Mouse (Mus musculus): ENCODE results near the gene Emc10.

The Emc10 gene

DNA sequence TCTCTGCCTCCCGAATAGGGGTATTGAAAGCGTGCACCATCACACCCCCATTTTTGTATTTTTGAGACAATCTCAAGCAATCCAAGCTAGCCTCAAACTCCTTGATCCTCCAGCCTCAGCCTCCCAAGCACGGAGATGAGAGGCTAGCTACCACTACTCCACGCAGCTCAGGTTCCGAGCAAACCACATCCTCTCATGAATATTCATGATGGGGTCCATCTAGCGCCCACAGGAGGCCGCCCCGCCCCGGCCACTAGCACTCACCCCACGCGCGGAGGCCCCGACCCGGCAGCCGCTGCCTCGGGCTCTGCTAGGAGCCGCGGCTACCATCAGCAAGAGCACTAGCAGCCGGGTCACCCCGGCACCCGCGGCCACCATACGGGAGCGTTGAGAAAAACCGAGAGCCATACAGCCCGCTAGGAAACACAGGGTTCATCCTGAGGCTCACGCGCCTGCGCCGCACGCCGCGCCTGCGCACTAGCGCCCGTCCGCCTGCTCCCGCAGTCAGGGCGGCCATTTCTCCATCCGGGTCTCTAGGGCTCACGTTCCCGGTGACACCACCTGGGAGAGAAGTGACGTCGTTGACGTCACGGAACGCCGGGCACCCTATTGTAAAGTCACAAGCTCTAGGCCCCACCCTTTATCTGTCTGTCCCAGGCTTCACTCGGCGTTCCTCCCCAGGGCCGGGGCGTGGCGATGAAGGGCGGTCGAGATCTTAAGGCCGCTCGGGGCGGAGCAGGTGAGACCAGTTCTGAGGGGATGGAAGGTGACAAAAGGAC is at the start of gene Emc10, which contains the start of gene Fam71e1:
Gene Emc10, minus strand, starts transcription at position 538 of the 779 bp plus-strand sequence.
Gene Fam71e1, plus strand, starts transcription at position 590 of the 779 bp plus-strand sequence.
- DNase-seq: peak; percentile 98

DNA sequence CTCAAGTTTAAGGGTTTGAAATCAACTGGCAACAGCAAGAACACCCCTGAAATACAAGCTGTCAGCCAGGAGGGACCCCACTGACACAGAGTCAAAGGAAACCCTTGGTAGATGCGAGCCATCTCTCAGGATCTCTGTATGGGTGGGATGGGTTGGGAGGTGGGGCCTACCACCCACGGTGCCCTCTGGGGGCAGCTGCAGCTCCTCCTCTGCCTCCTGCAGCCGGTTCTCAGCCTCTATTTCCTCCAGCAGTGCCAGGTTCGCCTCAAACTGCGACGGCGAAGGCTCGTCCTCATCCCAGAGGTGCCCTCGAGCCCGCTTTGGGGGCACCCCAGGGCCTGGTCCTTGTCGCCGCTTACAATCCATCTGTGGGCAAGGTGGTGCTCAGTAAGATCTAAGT is 46.7 kb upstream of the Emc10 start:
- no peak for DNase-seq

DNA sequence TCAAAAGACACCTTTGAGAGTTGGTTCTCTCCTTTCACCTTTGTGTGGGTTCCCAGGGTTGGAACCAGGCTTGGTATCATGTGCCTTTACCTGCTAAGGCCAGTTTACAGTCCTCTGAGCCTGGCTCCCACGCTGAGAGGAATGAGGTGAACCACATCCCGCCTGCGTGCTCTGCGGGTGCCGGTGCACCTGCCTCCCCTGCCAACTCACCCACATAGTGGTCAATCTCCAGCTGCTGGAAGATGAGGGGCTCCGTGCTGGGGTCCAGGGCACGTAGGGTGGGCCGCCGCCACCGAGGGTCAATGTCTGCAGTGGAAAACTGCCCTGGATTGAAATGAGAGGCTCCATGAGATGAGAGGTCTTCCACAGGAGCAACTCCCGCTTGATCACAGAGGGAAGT is 46.2 kb upstream of the Emc10 start:
- DNase-seq: no peak

DNA sequence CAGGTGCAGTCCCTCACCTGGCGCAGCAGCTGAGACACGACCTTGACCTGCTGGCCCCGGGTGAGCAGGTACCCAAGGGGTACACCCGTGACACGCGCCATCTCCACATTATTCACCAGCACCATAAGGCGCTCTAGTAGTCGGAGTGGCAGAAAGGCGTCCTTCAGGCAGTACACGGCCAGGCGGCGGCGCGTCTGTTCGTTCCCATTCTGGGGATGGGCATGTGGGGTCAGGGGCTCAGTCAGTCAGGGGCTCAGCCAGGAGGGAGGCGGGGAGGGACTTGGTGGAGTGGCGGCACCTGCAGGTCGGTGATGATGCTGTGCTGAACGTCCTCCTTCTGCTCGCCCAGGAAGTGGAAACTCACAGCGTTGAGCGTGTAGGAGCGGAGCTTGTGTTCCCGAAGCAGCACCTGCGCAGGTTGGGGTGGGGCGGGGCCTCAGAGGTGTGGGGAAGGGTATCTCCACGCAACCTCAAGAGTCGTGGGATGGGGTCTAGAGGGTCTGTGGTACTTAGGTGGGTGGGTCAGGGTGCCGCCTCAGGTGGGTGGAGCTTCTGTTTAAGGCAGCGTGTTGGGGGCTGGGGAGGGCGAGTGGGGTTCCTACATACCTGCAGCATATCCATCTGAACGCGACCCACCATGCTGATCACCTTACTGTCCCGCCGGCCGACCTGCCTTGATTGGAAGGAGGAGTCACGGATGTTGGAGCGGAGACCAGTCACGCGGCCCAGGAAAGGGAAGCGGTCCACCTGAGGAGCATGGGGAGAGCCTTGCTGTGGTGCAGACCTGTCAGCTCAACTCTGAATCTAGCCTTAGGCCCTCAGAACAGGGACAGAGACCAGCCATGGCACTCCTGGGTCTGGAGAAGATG is 42.7 kb upstream of the Emc10 start:
- DNase-seq: no peak

DNA sequence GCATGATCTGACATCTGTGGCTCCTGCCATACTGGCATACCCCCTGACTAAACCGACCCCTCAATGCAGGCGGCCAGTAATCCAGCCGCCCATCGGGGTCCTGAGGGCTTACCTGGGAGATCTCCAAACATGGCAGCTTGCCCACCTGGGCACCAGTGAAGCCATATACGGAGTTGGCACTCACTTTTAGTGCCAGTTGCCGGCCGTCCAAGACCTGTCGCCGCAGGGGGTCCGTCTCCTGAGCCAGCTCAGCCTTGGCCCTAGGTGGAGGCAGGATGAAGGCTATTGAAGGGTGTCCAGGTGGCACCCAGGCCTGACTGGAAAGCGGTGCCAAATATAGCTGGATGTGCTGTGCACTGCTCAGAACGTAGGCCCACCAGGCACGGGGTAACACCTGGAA is 41.2 kb upstream of the Emc10 start:
- no peak for DNase-seq

DNA sequence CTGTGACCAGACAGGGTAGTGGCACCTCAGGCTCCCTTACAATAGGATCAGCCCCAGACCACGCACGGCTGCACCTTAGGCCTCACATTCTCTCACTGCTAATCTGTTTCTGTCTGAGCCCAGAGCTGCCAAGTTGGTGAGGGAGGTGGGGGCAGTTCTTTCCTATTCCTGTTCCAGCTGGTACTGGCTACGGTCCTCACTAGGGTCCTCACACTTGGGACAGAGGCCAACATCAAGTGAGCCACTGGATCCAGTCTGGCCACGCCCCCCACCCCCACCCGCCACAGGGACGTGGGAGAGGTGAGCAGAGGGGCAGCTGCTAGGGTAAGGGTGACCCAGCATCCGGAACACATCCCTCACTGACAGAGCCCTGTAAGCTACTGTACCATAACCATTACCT is 40.7 kb upstream of the Emc10 start:
- DNase-seq: no peak

DNA sequence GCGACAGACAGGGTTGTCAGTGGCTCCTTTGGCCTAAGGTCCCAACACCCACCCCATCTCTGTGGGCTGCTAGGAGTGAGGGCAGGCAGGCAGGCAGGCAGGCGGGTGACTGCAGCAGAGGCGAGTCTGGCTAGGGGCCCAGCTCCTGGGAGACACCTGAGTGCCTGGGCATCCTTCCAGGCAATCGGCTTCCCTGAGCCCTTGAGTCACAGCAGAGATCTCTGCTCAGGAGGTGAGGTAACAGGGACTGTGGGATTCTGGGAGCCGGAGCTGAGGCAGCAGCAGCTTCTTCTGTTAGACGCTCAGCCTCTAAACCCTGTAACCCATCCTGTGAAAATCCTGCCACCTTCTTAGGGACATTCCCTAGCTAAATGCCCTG is 40.2 kb upstream of the Emc10 start:
- DNase-seq: no peak

DNA sequence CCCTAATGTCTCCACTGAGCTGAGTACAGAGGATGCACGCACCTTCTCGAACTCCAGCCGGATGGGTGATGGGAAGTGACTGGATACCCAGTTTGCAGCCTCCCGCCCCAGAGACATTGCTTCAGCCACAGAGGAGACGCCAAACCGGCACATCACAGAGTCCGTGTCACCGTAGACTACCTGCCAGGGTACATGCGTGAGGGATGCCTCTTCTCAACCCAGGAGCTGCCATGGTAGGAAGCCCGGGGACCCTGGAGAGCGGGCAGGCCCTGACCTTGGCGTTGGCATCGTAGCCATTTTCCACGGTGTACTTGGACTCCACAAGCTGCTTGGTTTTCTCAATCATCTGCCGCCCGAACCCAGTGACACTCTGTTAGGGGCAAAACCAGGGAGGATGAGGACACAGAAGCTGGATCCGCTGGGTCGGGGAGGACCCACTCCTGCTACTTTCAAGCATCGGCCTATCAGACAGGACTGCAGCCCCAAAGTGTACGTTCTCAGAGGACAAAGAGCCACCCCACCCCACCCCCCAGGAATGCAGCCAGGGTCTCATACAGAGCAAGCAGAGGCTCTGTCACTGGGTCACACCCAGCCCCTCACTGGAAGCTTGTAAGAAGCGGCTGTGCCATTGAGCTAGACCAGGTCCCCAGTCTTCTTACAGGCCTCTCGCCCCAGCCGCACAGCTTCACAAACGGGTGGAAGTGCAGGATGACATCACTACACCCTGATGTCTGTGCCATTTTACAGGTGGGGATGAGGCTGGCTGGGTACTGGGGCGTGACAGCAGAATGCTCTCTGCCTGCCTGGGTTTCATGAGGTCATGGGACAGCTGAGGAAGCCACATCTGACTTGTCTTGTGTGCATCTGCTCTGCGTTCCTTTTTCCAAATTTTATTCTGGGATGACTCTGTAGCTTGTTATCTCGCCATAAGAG is 39.6 kb upstream of the Emc10 start:
- DNase-seq: no peak

DNA sequence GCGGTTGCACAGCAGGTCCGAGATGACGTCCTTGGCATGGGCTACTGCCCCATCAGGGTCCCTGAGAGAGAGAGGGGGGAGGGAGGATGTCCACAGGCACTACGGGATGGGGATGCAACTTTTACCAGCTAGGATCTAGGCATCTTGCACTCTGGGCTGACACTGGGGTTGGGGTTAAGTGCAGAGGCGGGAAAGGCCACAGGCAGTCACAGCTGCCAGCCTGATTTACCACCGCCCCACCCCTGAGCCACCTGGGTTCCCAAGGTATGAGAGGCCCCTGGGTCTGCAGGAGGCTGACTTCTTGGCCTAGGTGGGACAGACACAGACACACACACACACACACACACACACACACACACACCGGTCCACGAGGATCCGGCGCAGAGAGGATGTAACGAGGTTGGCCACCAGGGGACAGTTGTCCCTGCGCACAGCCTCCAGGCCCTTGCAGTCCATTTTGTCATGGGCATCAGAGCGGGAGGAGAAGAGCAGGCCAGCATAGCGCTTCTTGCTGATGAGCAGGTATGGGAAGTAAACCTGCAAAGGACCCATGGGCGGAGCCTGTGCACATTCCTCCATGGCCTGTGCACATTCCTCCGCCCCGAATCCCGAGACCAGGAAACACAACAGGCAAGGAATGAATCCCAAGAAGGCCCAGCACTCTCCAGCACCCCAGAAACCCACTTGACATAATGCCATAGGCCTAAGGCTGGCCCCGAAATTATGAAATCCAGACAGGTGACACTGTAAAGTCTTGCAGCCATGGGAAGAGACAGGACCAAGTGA is 38.5 kb upstream of the Emc10 start:
- no peak for DNase-seq

DNA sequence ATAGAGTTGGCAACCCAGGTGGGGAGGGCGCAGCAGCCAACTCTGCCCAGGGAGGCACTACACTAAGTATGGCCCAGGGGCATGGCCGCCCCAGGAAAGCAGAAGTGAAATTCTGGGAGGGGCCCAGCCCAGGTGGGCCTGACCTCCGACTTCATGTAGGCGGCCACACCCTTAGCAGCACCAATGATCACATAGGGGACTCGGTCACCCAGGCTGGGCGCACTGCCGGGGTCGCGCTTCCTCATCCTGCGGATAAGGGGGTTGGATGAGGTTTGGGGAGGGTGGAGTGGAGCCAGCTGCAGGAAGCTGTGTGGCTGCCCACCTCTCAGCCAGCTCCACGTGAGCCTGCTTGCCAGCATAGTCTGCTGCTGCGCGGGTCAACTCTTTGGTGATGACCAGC is 37.9 kb upstream of the Emc10 start:
- DNase-seq: no peak

DNA sequence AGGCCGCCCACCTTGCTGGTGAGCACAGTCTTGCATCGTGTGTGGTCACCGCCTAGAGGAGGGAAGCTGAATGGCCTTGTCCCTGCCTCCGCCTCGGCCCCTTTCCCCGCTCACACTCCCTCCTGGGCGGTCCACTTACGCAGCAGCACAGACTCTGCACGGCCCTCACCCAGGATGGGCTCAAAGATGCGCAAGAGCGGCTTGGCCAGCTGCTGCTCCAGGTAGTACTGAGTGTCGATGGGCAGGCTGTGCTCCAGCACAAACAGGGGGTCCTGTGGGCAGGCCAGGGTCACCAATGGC is 37.4 kb upstream of the Emc10 start:
- no peak for DNase-seq

DNA sequence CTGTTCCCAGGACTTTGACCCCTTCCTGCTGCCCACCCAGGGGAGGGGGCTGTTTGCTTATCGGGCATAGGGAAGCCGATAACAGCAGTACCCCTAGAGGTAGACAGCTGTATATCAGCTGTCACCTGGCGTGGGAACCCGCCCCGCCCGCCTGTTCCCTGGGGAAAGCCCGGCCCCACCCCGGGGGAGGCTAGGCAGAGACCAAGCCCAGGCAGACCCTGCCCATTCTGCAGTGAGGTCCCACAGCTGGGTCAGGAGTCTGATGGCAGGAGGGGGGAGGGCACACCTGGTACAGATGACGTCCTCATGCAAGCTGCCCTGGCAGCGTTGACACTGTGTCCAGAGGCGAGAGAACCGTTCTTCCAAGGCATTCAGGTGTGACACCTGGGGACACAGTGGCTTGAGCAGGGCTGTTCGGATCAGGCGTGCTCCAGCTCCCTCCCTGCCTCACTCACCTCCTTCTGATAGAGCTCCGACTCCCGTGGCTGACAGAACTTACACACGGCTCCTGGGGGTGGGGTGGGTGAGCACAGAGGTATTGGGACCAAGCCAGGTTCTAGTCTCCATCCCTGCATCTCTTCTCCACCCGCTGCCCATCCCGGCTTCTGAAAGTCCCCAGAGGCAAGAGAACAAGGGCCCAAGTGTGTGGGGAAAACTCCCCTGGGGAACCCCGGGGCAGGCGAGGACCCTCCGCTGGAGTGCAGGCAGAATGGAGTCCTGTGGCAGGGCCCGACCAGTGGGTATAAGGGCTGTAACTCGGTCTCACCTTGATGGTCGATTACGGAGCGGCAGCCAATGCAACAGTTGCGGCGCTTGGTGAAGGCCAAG is 36.8 kb upstream of the Emc10 start:
- DNase-seq: no peak

DNA sequence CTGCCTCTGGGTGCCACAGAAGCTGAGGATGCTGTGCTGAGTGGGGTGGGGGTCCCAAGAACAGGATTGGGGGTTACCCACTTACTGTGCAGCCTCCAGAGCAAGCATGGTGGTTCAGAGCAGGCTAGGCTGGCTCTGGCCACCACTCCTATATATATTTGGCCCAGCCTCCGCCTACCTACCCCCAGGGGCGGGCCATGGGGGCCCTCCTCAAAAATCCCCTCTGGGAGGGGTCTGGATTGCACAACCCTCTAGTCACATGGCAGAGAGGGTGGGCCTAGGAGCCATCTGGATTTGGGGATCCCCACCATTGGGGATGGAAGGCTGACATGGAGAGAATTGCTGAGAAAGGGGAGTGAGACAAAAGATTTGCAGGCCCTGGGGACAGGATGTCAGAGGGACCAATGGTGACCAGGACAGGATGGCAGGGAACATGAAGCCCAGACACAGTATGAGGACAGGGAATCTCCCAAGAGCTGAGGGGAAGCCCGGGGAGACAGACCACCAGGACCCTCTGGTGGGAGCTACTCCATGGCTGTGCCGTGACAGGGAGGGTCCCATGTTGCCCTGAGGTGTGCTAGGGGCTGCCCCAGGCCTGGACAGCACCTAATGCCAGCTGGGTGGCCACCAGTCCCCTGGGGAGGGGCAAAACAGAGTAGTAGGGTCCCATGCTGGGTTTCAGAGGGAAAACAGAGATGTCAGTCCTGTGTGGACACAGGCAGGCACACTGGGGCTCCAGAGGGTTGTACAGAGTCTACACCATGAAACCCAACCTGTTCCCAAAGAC is 35.8 kb upstream of the Emc10 start, which contains the start of gene Spib:
Gene Spib, minus strand, starts transcription at position 126 of the 787 bp plus-strand sequence.
- no peak for DNase-seq

DNA sequence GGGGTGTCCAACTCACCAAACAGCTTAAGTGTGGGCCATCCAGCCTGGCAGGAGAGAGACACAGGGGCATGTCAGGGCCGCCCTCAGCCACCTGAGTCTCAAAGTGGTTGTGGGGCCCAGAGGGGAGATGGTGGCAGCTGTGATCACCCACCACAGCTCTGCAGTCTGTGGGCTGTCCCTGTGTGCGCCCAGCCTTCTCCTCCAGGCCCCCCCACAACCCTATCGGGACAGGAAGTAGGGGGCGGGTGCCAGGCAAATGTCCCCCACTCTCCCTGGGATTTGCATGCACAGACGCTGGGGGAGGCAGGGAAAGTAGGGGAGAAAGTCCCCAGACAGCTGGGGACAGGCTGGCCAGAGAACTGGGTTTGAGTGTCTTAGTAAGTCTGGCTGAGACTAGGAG is 34.9 kb upstream of the Emc10 start:
- DNase-seq: no peak

DNA sequence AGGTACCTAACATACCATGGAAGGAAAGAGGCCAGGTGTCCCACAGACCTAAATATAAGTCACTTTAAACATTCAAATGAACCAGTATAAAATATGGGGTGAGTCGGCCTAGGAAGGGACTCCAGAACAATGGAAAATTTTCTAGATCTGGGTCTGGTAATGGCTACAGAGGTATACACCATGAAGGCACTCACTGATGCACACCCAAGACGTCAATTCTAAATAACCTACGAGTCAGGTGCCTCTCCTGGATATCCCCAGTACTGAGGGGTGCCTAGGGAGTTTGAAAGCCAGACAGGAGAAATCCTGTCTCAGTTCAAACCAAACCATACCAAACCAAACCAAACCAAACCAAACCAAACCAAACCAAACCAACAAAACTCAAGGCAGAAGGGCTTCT is 34.2 kb upstream of the Emc10 start:
- no peak for DNase-seq

DNA sequence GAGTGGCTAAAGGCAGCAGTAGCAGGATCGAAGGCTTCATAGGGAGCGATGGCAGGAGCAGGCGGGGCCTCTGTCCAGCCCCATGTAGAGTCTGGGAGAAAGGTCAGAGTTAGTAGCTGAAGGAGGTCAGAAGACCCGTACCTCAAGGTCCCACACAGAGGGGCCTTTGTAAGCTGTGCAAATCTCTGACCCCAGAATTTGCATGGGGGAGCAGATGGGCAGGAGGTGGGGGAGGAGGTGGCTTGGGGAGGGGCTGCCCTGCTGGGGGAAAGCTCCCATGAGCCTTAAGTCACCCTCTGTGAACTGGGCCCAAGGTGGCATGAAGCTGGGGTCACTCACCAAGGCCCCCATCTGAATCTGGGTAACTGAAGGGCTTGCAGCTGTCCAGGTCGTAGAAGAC is 33.2 kb upstream of the Emc10 start:
- DNase-seq: no peak

DNA sequence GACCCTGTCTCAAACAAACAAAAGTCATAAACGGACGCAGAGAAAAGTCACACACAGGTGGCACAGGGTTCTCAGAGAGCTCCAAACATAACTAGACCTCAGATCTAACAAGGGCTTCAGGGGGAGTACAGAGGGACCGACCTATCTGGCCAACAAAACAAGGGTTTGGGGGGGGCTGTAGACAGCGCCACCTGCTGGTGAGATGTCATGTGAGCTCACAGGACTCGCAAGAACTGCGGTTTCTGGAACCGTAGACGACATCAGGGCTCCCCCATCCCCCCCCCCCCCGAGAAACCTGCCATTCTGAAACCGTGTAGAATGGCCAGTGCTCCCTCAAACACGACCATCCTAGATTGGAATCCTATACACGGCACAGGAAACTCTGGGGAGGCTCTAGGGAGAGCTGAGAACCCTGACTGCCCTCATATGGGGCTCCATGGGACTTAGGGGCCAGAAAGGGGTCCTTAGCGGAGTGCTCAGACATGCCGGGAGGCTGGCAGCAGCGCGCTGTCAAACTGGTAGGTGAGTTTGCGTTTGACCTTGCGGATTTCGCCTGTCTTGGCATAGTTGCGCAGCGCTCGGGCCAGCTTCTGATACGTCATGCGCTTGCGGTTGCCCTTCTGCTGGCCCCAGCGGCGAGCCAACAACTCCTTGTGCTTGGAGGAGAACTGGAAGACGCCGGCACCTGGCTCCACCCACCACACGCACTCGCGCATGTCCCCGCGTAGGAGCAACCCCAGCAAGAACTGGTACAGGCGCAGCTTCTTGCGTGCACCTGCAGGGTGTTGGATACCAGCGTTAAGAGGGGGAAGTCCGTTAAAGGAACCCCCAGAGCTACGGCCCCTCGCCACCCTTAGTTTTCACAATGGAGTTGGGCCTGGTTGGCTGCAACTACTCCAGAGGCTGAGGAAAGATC is 31.4 kb upstream of the Emc10 start:
- peak; percentile 85 for DNase-seq

DNA sequence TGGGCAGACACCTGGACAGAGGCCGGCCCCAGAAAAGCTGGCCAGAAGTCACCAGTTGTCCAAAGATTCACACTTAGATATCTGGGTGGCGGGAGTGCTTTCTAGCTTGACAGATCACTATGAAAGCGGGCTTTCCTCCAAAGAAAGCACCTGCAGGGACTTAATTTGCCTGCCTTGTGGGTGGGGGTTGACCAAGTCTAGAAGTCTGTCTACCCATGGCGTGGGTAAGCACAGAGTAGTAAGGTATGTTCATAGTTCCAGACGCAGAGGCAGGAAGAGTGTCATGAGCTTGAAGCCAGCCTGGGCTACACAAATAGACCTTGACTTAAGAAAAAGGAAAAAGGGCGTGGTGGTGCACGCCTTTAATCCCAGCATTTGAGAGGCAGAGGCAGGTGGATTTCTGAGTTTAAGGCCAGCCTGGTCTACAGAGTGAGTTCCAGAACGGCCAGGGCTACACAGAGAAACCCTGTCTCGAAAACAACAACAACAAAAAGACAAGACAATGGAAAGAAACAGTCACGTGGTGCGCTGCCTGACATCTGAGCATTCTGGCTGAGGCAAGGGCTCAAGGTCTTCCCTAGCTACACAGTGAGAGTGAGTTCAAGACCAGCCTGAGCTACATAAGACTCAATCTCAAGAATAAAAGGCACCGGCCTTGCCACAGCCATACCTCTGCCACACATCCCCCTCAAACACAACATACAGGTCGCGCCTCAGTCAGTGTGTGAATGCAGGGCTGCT is 30.3 kb upstream of the Emc10 start:
- DNase-seq: no peak

All from thymus, postnatal 25 days (tissue).